Mouse (Mus musculus) limb, embryonic 14.5 days (tissue): Measurements from ENCODE around the gene Cngb1. TPM values are rescaled to one million over a fixed set of nuclear protein-coding genes. Genes with fewer than 3 reads are reported as not detected.

Experiments
- ATAC-seq: fragments of 200-750 bp; cut with Nextera tagmentation; 2 replicates; pipeline ENCODE4 v1.8.0; 2017; ENCODE audit warnings: low read depth, moderate number of reproducible peaks, moderate TSS enrichment; ENCODE audit not compliant: low FRiP score
- DNase-seq: peaks from one replicate; pipeline ENCODE4 v3.0.0-alpha.2; 2015; ENCODE audit warnings: low spot score
- H3K27ac ChIP-seq: fragments of 300-500 bp; sonication (generic); replicated peaks from 2 replicates; pipeline ENCODE4 v1.5.1; 2014; ENCODE audit warnings: low read depth, mild to moderate bottlenecking, low read length, moderate library complexity, mixed read lengths
- H3K27me3 ChIP-seq: fragments of 300-500 bp; sonication (generic); 2 replicates; pipeline ENCODE4 v1.6.1; 2014; ENCODE audit warnings: low read length, mixed read lengths; ENCODE audit not compliant: control insufficient read depth, insufficient read depth
- H3K36me3 ChIP-seq: fragments of 300-500 bp; sonication (generic); 2 replicates; pipeline ENCODE4 v1.6.1; 2014; ENCODE audit warnings: mild to moderate bottlenecking, low read length, moderate library complexity, mixed read lengths; ENCODE audit not compliant: control insufficient read depth, insufficient read depth
- H3K4me1 ChIP-seq: fragments of 300-500 bp; sonication (generic); 2 replicates; pipeline ENCODE4 v1.6.1; 2014; ENCODE audit warnings: antibody characterized with exemption, low read length, mixed read lengths; ENCODE audit not compliant: control insufficient read depth, insufficient read depth
- H3K4me2 ChIP-seq: fragments of 300-500 bp; sonication (generic); replicated peaks from 2 replicates; pipeline ENCODE4 v1.6.1; 2014; ENCODE audit warnings: low read depth, mild to moderate bottlenecking, low read length, moderate library complexity; ENCODE audit not compliant: severe bottlenecking
- H3K4me3 ChIP-seq: fragments of 300-500 bp; sonication (generic); replicated peaks from 2 replicates; pipeline ENCODE4 v1.5.1; 2014; ENCODE audit warnings: low read length
- H3K9ac ChIP-seq: fragments of 300-500 bp; sonication (generic); 2 replicates; pipeline ENCODE4 v1.6.1; 2014; ENCODE audit warnings: mild to moderate bottlenecking, low read depth, low read length, moderate library complexity; ENCODE audit not compliant: severe bottlenecking
- H3K9me3 ChIP-seq: fragments of 300-500 bp; sonication (generic); 2 replicates; pipeline ENCODE4 v1.6.1; 2016; ENCODE audit warnings: low read length; ENCODE audit not compliant: control insufficient read depth
- POLR2A ChIP-seq: fragments of 200-500 bp; IDR thresholded peaks from 2 replicates; pipeline ENCODE4 v1.8.0; 2012; ENCODE audit warnings: inconsistent platforms, mild to moderate bottlenecking, moderate library complexity, borderline replicate concordance; ENCODE audit not compliant: insufficient read depth, insufficient read length; ENCODE audit errors: extremely low read depth
- WGBS: fragments of 180-500 bp; shearing (Covaris S2); extraction: QIAGEN DNeasy Blood & Tissue Kit; methylation state at CpG from one replicate; pipeline ENCODE4 v1.1.7; 2014; 5-methylcytosine and 5-hydroxymethylcytosine counted together
- polyA plus RNA-seq, 2 experiments: library from polyadenylated mRNA; depleted of rRNA in 1 of 2; stranded (reverse) in 1 of 2; unstranded in 1 of 2; fragments of >200 nt; fragmentation: Nextera tagmentation in 1 of 2; extraction: Ambion mirVana in 1 of 2; gene quantifications; 2 replicates each; pipeline versions ENCODE4 v1.2.1 to v1.2.3; 2012 to 2014

Gene Cngb1
- polyA plus RNA-seq, 2 experiments = 0.52 to 0.67 TPM

- no peak for DNase-seq
- 72% methylated on average over 11 of the region's 11 CpGs for WGBS
- no peak overlapping the region for H3K9ac ChIP-seq
- no peak overlapping the region for H3K27ac ChIP-seq
- H3K4me1 ChIP-seq = no peaks in the 10 kb centered on the region
- TF ChIP-seq POLR2A = no peak
- H3K4me3 ChIP-seq = no peak overlapping the region
- H3K4me2 ChIP-seq = no peak overlapping the region
- no peaks in the 10 kb centered on the region for H3K9me3 ChIP-seq
- no peak for ATAC-seq
- H3K27me3 ChIP-seq = no peaks in the 10 kb centered on the region
- no peaks in the 10 kb centered on the region for H3K36me3 ChIP-seq
These were observed 90.5 kb downstream of the Cngb1 start for GRCm38 (mm10) chr8:95215709-95216360.

GRCm38 (mm10) chr8:95209924-95210323 is 96.5 kb downstream of the Cngb1 start:
- no peak; the same call in 1 of the 2 replicates for ATAC-seq
- no peaks in the 10 kb centered on the region for H3K4me1 ChIP-seq
- peak; percentile 52 for DNase-seq
- H3K4me3 ChIP-seq = no peak overlapping the region
- H3K9me3 ChIP-seq = no peaks in the 10 kb centered on the region
- no peaks in the 10 kb centered on the region for H3K36me3 ChIP-seq
- no peak overlapping the region for H3K9ac ChIP-seq
- H3K27me3 ChIP-seq = no peaks in the 10 kb centered on the region
- H3K27ac ChIP-seq = no peak overlapping the region
- 24% methylated on average over 11 of the region's 11 CpGs for WGBS
- no peak for TF ChIP-seq POLR2A
- H3K4me2 ChIP-seq = no peak overlapping the region

- H3K4me1 ChIP-seq = no peaks in the 10 kb centered on the region
- H3K9me3 ChIP-seq = no peaks in the 10 kb centered on the region
- H3K4me2 ChIP-seq = no peak overlapping the region
- no peak overlapping the region for H3K9ac ChIP-seq
- H3K27me3 ChIP-seq = no peaks in the 10 kb centered on the region
- H3K27ac ChIP-seq = no peak overlapping the region
- H3K36me3 ChIP-seq = no peaks in the 10 kb centered on the region
- 33% methylated on average over 8 of the region's 8 CpGs for WGBS
- no peak for ATAC-seq
- H3K4me3 ChIP-seq = no peak overlapping the region
- no peak for DNase-seq
- TF ChIP-seq POLR2A = no peak
These were observed 100.4 kb downstream of the Cngb1 start for GRCm38 (mm10) chr8:95205946-95206345.

- no peaks in the 10 kb centered on the region for H3K4me1 ChIP-seq
- H3K27me3 ChIP-seq = no peaks in the 10 kb centered on the region
- DNase-seq = peak; percentile 74
- no peaks in the 10 kb centered on the region for H3K9me3 ChIP-seq
- H3K4me2 ChIP-seq = no peak overlapping the region
- no peak overlapping the region for H3K27ac ChIP-seq
- no peaks in the 10 kb centered on the region for H3K36me3 ChIP-seq
- no peak overlapping the region for H3K9ac ChIP-seq
- TF ChIP-seq POLR2A = 0 out of 2 replicates have a peak, but pooled peaks have one; percentile 33
- peak; percentile 84; the same call in 1 of the 2 replicates for ATAC-seq
- 18% methylated on average over 9 of the region's 10 CpGs for WGBS
- H3K4me3 ChIP-seq = no peak overlapping the region
These were observed 102.4 kb downstream of the Cngb1 start for GRCm38 (mm10) chr8:95204039-95204380.

- WGBS = 49% methylated on average over 9 of the region's 9 CpGs
- Histone ChIP-seq H3K27me3 (no peaks in the 10 kb centered on the region), H3K4me3 (no peak overlapping the region), H3K9me3 (no peaks in the 10 kb centered on the region), H3K36me3 (no peaks in the 10 kb centered on the region), H3K9ac (no peak overlapping the region), H3K4me2 (no peak overlapping the region), H3K4me1 (no peaks in the 10 kb centered on the region), H3K27ac (no peak overlapping the region)
- DNase-seq = no peak
- no peak for TF ChIP-seq POLR2A
- ATAC-seq = no peak
These were observed 102.9 kb downstream of the Cngb1 start for GRCm38 (mm10) chr8:95203326-95204038.
